Mouse (Mus musculus) testis, postnatal 10 days (tissue): ENCODE measurements at regions not wholly inside any gene's neighbourhood (a gene's known extent, or its start where the extent isn't known, plus 50 kb on each side); places are given as distances from the start of the nearest gene placed in this dataset.
"Not testable (repeated sequence)": the region's sequence is repeated elsewhere in the genome, so short reads cannot be mapped to it uniquely, and the experiment has no call there.

ENCODE experiments used
- DNase-seq: peaks from one replicate; pipeline ENCODE4 v3.0.0; 2021; ENCODE audit warnings: low spot score

- DNase-seq: no peak
Observed at GRCm38 (mm10) chr4:153616938-153617337, 134.3 kb upstream of the Ajap1 start.

- no peak for DNase-seq
Observed at GRCm38 (mm10) chr4:153620871-153621270, 138.3 kb upstream of the Ajap1 start.

GRCm38 (mm10) chr4:153631161-153631560 is 148.6 kb upstream of the Ajap1 start:
- no peak for DNase-seq

- DNase-seq: no peak
Observed at GRCm38 (mm10) chr4:153632056-153632455, 149.4 kb upstream of the Ajap1 start.

- DNase-seq: no peak
Observed at GRCm38 (mm10) chr4:153632551-153632950, 149.9 kb upstream of the Ajap1 start.

- DNase-seq: no peak
Observed at GRCm38 (mm10) chr4:153633260-153633659, 150.6 kb upstream of the Ajap1 start.

GRCm38 (mm10) chr4:153634221-153634881 is 151.7 kb upstream of the Ajap1 start:
- no peak for DNase-seq

- DNase-seq: no peak
Observed at GRCm38 (mm10) chr4:153637989-153638388, 155.4 kb upstream of the Ajap1 start.

- no peak for DNase-seq
Observed at GRCm38 (mm10) chr4:153651849-153652248, 169.2 kb upstream of the Ajap1 start.

- no peak for DNase-seq
Observed at GRCm38 (mm10) chr4:153652841-153653240, 170.2 kb upstream of the Ajap1 start.

GRCm38 (mm10) chr4:153662731-153663130 is 180.1 kb upstream of the Ajap1 start:
- no peak for DNase-seq

- not testable (repeated sequence) for DNase-seq
Observed at GRCm38 (mm10) chr4:153666626-153667236, 184.1 kb upstream of the Ajap1 start.

GRCm38 (mm10) chr4:153669070-153669469 is 186.5 kb upstream of the Ajap1 start:
- DNase-seq: no peak

- DNase-seq: no peak
Observed at GRCm38 (mm10) chr4:153670216-153670615, 187.6 kb upstream of the Ajap1 start.

GRCm38 (mm10) chr4:153675431-153675830 is 192.8 kb upstream of the Ajap1 start:
- DNase-seq: no peak

- peak; percentile 81 for DNase-seq
Observed at GRCm38 (mm10) chr4:153679151-153679550, 196.5 kb upstream of the Ajap1 start.

- DNase-seq: no peak
Observed at GRCm38 (mm10) chr4:153688441-153688840, 205.8 kb upstream of the Ajap1 start.

GRCm38 (mm10) chr4:153693881-153694280 is 211.3 kb upstream of the Ajap1 start:
- DNase-seq: no peak

GRCm38 (mm10) chr4:153696426-153697040 is 213.9 kb upstream of the Ajap1 start:
- DNase-seq: no peak

- no peak for DNase-seq
Observed at GRCm38 (mm10) chr4:153707218-153707617, 224.6 kb upstream of the Ajap1 start.

GRCm38 (mm10) chr4:153714995-153715645 is 232.5 kb upstream of the Ajap1 start:
- no peak for DNase-seq

GRCm38 (mm10) chr4:153717273-153717672 is 234.7 kb upstream of the Ajap1 start:
- no peak for DNase-seq

- no peak for DNase-seq
Observed at GRCm38 (mm10) chr4:153724045-153724444, 233.0 kb upstream of the A430005L14Rik start.
